Mouse (Mus musculus) c-Kit-positive CD71-positive TER-119-negative erythroid progenitor cells, embryonic 14.5 days (primary cell): ENCODE results near the gene Ppp2r2c.
A peak's percentile ranks its signal among the peaks of the same experiment; 100 is the strongest.

Experiments
- DNase-seq: peaks from one replicate; pipeline ENCODE4 v3.0.0-alpha.2; 2013; ENCODE audit warnings: low read depth

The Ppp2r2c gene

GRCm38 (mm10) chr5:36898415-36899109 lies 30.2 kb downstream of the Ppp2r2c start:
- DNase-seq, result no peak

GRCm38 (mm10) chr5:36899392-36899791 lies 31.1 kb downstream of the Ppp2r2c start:
- no peak for DNase-seq

GRCm38 (mm10) chr5:36900189-36900619 lies 31.9 kb downstream of the Ppp2r2c start:
- DNase-seq, result no peak

GRCm38 (mm10) chr5:36902807-36903206 lies 34.5 kb downstream of the Ppp2r2c start:
- no peak for DNase-seq

GRCm38 (mm10) chr5:36904131-36904530 lies 35.8 kb downstream of the Ppp2r2c start:
- DNase-seq, result no peak

- no peak for DNase-seq
Measured at GRCm38 (mm10) chr5:36904703-36905102, 36.4 kb downstream of the Ppp2r2c start.

GRCm38 (mm10) chr5:36905216-36905615 lies 36.9 kb downstream of the Ppp2r2c start:
- no peak for DNase-seq

GRCm38 (mm10) chr5:36907695-36908094 lies 39.4 kb downstream of the Ppp2r2c start:
- DNase-seq, result no peak

- no peak for DNase-seq
Measured at GRCm38 (mm10) chr5:36909545-36909944, 41.2 kb downstream of the Ppp2r2c start.

- DNase-seq, result no peak
Measured at GRCm38 (mm10) chr5:36910980-36911379, 42.7 kb downstream of the Ppp2r2c start.

GRCm38 (mm10) chr5:36911759-36912352 lies 43.5 kb downstream of the Ppp2r2c start:
- DNase-seq, result no peak

GRCm38 (mm10) chr5:36912602-36913310 lies 44.4 kb downstream of the Ppp2r2c start:
- DNase-seq, result no peak

- no peak for DNase-seq
Measured at GRCm38 (mm10) chr5:36915256-36915655, 46.9 kb downstream of the Ppp2r2c start.

GRCm38 (mm10) chr5:36916581-36916980 lies 48.3 kb downstream of the Ppp2r2c start:
- no peak for DNase-seq

GRCm38 (mm10) chr5:36917245-36917644 lies 48.9 kb downstream of the Ppp2r2c start:
- no peak for DNase-seq

GRCm38 (mm10) chr5:36918016-36918415 lies 49.7 kb downstream of the Ppp2r2c start:
- DNase-seq, result no peak

GRCm38 (mm10) chr5:36920072-36920471 lies 51.8 kb downstream of the Ppp2r2c start:
- no peak for DNase-seq

- no peak for DNase-seq
Measured at GRCm38 (mm10) chr5:36921871-36922270, 53.6 kb downstream of the Ppp2r2c start.

GRCm38 (mm10) chr5:36922811-36923210 lies 54.5 kb downstream of the Ppp2r2c start:
- no peak for DNase-seq

- DNase-seq, result no peak
Measured at GRCm38 (mm10) chr5:36923826-36924700, 55.8 kb downstream of the Ppp2r2c start.

- DNase-seq, result peak; percentile 13
Measured at GRCm38 (mm10) chr5:36928701-36929100, 60.4 kb downstream of the Ppp2r2c start.

GRCm38 (mm10) chr5:36929376-36929775 lies 61.1 kb downstream of the Ppp2r2c start:
- DNase-seq, result no peak
